Mouse (Mus musculus): ENCODE measurements around the gene Cfc1. TPM values are rescaled to one million over a fixed set of nuclear protein-coding genes. Genes with fewer than 3 reads are reported as not detected.

Gene Cfc1
- total and polyA plus RNA-seq, 3 experiments: not detected

DNA sequence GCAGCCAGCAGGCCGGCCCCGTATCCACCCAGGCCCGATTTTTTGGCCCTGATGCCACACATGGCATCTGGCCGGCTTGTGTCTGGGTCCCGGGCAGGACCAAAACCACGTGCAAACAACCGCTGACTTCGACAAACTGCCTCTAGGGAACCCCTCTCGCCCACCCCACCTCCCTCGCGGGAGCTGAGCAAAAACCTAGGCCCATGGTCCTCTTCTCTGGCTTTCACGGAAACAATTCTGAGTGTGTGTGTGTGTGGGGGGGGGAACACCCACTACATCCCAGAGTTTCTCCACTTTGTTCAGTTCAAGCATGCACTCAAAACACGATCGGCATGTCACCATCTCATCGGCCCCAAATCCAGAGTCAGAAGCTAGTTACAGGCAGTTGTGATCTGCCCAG lies 25.4 kb downstream of the Cfc1 start, which contains the start of gene Prss40:
Gene Prss40 (minus strand): TSS at position 101 of the 400 bp plus-strand sequence.
- H3K27me3 ChIP-seq (ENCODE audit: control insufficient read depth in 1 of 2, insufficient read depth in 2 of 2, low read length in 2 of 2): no peaks in the 10 kb centered on the region
- H3K9ac ChIP-seq (ENCODE audit: control insufficient read depth, low read depth, low read length, poor library complexity, severe bottlenecking): no peak within 1 kb of the TSS
- H3K4me1 ChIP-seq (ENCODE audit: control insufficient read depth in 1 of 2, insufficient read depth in 2 of 2, low read length in 2 of 2): no peaks in the 10 kb centered on the region
- H3K79me2 ChIP-seq (ENCODE audit: control insufficient read depth, insufficient read depth, low read length, poor library complexity): no peaks in the 10 kb centered on the region
- DNase-seq (ENCODE audit: low read depth, low spot score): no peak
- H3K9me3 ChIP-seq (replicated peaks; ENCODE audit: insufficient read depth, low read length): no peaks in the 10 kb centered on the region
- H3K27ac ChIP-seq (ENCODE audit: control insufficient read depth, low read depth, low read length): no peak within 1 kb of the TSS
- H3K36me3 ChIP-seq (ENCODE audit: control insufficient read depth in 1 of 2, insufficient read depth in 2 of 2, low read length in 2 of 2): no peaks in the 10 kb centered on the region
- TF ChIP-seq GATA1 (IDR thresholded peaks at IDR 0.05; ENCODE audit: low read depth, low read length) (no peak), MEF2A (IDR thresholded peaks at IDR 0.05; ENCODE audit: extremely low read depth, insufficient replicate concordance, low read depth, low read length, poor library complexity, severe bottlenecking) (no peak), POLR2AphosphoS5 (IDR thresholded peaks at IDR 0.05; ENCODE audit: borderline replicate concordance, low read depth, low read length) (no peak), MAZ (IDR thresholded peaks at IDR 0.05; ENCODE audit: low read depth, low read length) (no peak), MYB (IDR thresholded peaks at IDR 0.05; ENCODE audit: low read depth, low read length) (no peak), TBP (IDR thresholded peaks at IDR 0.05; ENCODE audit: low read depth, low read length) (no peak), E2F4 (IDR thresholded peaks at IDR 0.05; ENCODE audit: borderline replicate concordance, low read depth, low read length) (no peak), USF1 (IDR thresholded peaks at IDR 0.05; ENCODE audit: low read depth, low read length) (no peak), TAL1 (IDR thresholded peaks at IDR 0.05; ENCODE audit: low read length) (no peak), ELF1 (IDR thresholded peaks at IDR 0.05; ENCODE audit: low read depth, low read length) (no peak), POLR2AphosphoS2 (IDR thresholded peaks at IDR 0.05; ENCODE audit: low read length) (no peak), CHD2 (IDR thresholded peaks at IDR 0.05; ENCODE audit: low read length) (no peak), HCFC1 (IDR thresholded peaks at IDR 0.05; ENCODE audit: low read depth, low read length) (no peak), ZNF384 (IDR thresholded peaks at IDR 0.05; ENCODE audit: low read depth, low read length) (no peak), BHLHE40 (IDR thresholded peaks at IDR 0.05; ENCODE audit: borderline replicate concordance, low read depth, low read length) (no peak), JUND (IDR thresholded peaks at IDR 0.05; ENCODE audit: low read depth, low read length) (no peak), ZMIZ1 (IDR thresholded peaks at IDR 0.05; ENCODE audit: low read depth, low read length) (no peak), ETS1 (IDR thresholded peaks at IDR 0.05; ENCODE audit: low read depth, low read length) (no peak)
- no peak within 1 kb of the TSS for H3K4me3 ChIP-seq (ENCODE audit: control insufficient read depth in 1 of 2, insufficient read depth in 1 of 2, low read depth in 2 of 2, low read length in 2 of 2)

DNA sequence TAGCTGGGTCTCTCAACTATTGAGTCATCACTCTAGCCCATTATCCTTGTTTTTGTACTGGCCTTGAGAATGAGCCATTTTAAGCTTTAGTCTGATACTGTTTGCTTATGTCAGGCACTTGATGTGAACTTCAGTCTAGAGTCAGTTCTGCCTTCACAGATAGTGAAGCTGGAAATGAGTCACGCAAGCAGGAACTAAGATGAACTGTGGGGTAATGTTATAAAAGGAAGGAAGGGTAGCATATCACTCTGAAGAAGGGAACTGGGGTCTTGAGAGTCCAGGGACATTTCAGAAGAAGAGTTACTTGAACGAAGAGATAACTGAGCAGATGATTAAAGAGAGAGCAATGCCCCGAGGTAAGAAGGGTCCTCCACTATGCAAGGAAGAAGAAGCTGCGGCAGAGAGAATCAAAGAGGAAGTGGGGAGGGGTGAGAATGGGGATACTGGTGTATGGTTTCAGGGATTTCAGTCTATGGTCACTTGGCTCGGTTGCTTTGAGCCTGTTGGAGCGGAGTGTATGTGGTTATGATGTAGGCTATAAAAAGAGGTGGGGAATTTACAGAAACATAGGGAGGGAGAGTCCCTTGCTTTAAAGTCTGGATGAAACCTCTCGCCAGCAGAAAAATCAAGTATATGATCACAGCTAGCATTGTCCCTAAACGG lies 29.1 kb downstream of the Cfc1 start:
- H3K9me3 ChIP-seq (replicated peaks; ENCODE audit: insufficient read depth, low read length): no peaks in the 10 kb centered on the region
- TF ChIP-seq MAX (IDR thresholded peaks at IDR 0.05; ENCODE audit: low read length) (no peak), UBTF (IDR thresholded peaks at IDR 0.05; ENCODE audit: borderline replicate concordance, insufficient read depth, low read depth, low read length) (no peak), ELF1 (IDR thresholded peaks at IDR 0.05; ENCODE audit: low read depth, low read length) (no peak), MAFK (IDR thresholded peaks at IDR 0.05; ENCODE audit: borderline replicate concordance, low read depth, low read length) (no peak), POLR2AphosphoS5 (IDR thresholded peaks at IDR 0.05; ENCODE audit: borderline replicate concordance, low read depth, low read length) (no peak), MXI1 (IDR thresholded peaks at IDR 0.05; ENCODE audit: low read depth, low read length) (no peak), MEF2A (IDR thresholded peaks at IDR 0.05; ENCODE audit: extremely low read depth, insufficient replicate concordance, low read depth, low read length, poor library complexity, severe bottlenecking) (no peak), ETS1 (IDR thresholded peaks at IDR 0.05; ENCODE audit: low read depth, low read length) (no peak)
- no peaks in the 10 kb centered on the region for H3K27me3 ChIP-seq (ENCODE audit: control insufficient read depth in 1 of 2, insufficient read depth in 2 of 2, low read length in 2 of 2)
- H3K4me1 ChIP-seq (ENCODE audit: control insufficient read depth in 1 of 2, insufficient read depth in 2 of 2, low read length in 2 of 2): no peaks in the 10 kb centered on the region
- no peak overlapping the region for H3K9ac ChIP-seq (ENCODE audit: control insufficient read depth, low read depth, low read length, poor library complexity, severe bottlenecking)
- DNase-seq (ENCODE audit: low read depth, low spot score): no peak
- H3K36me3 ChIP-seq (ENCODE audit: control insufficient read depth in 1 of 2, insufficient read depth in 2 of 2, low read length in 2 of 2): no peaks in the 10 kb centered on the region
- no peak overlapping the region for H3K27ac ChIP-seq (ENCODE audit: control insufficient read depth, low read depth, low read length)
- no peak overlapping the region for H3K4me3 ChIP-seq (ENCODE audit: control insufficient read depth in 1 of 2, insufficient read depth in 1 of 2, low read depth in 2 of 2, low read length in 2 of 2)
- H3K79me2 ChIP-seq (ENCODE audit: control insufficient read depth, insufficient read depth, low read length, poor library complexity): no peaks in the 10 kb centered on the region
